Mouse (Mus musculus): ENCODE results near the gene Bok. TPM values are rescaled to one million over a fixed set of nuclear protein-coding genes. Genes with fewer than 3 reads are reported as not detected.

The Bok gene
- polyA plus RNA-seq, 1 experiment from 2014 or later = 55.3 TPM

GRCm38 (mm10) chr1:93668791-93669548 lies 16.5 kb upstream of the Bok start:
- H3K9me3 ChIP-seq = peaks cover 5% of the 10 kb centered on the region; the same call in 1 of the 2 replicates
- DNase-seq (ENCODE audit: extremely low spot score, low spot score) = peak; percentile 72
- peak overlapping the region; percentile 51 for H3K4me3 ChIP-seq
- H3K27ac ChIP-seq = peak overlapping the region; percentile 87
- H3K27me3 ChIP-seq (ENCODE audit: poor library complexity, severe bottlenecking) = 0 out of 2 replicates have a peak, but pooled peaks cover 3% of the 10 kb centered on the region
- H3K4me1 ChIP-seq = peaks cover 24% of the 10 kb centered on the region
- 10% methylated on average over 17 of the region's 17 CpGs for WGBS
- H3K36me3 ChIP-seq (replicated peaks) = no peaks in the 10 kb centered on the region

GRCm38 (mm10) chr1:93669941-93670340 lies 15.5 kb upstream of the Bok start:
- Histone ChIP-seq H3K27ac (no peak overlapping the region), H3K4me1 (peaks cover 24% of the 10 kb centered on the region), H3K27me3 (ENCODE audit: poor library complexity, severe bottlenecking) (0 out of 2 replicates have a peak, but pooled peaks cover 3% of the 10 kb centered on the region), H3K9me3 (peaks cover 6% of the 10 kb centered on the region; the same call in 1 of the 2 replicates), H3K4me3 (no peak overlapping the region), H3K36me3 (replicated peaks) (no peaks in the 10 kb centered on the region)
- DNase-seq (ENCODE audit: extremely low spot score, low spot score) = no peak

- Histone ChIP-seq H3K4me1 (peaks cover 22% of the 10 kb centered on the region), H3K4me3 (no peak overlapping the region), H3K36me3 (replicated peaks) (no peaks in the 10 kb centered on the region), H3K27ac (no peak overlapping the region), H3K9me3 (peaks cover 6% of the 10 kb centered on the region; the same call in 1 of the 2 replicates), H3K27me3 (ENCODE audit: poor library complexity, severe bottlenecking) (no peaks in the 10 kb centered on the region)
- DNase-seq (ENCODE audit: extremely low spot score, low spot score) = no peak
- WGBS = 90% methylated on average over 5 of the region's 5 CpGs
These were observed 12.8 kb upstream of the Bok start for GRCm38 (mm10) chr1:93672682-93673081.

- H3K27me3 ChIP-seq (ENCODE audit: poor library complexity, severe bottlenecking) = peaks cover 2% of the 10 kb centered on the region; the same call in 1 of the 2 replicates
- no peak overlapping the region for H3K4me3 ChIP-seq
- H3K36me3 ChIP-seq (replicated peaks) = no peaks in the 10 kb centered on the region
- H3K9me3 ChIP-seq = peaks cover 6% of the 10 kb centered on the region; the same call in 1 of the 2 replicates
- no peak overlapping the region for H3K27ac ChIP-seq
- WGBS = 78% methylated on average over 2 of the region's 2 CpGs
- DNase-seq (ENCODE audit: extremely low spot score, low spot score) = no peak
- H3K4me1 ChIP-seq = no peaks in the 10 kb centered on the region
These were observed 7.1 kb upstream of the Bok start for GRCm38 (mm10) chr1:93678386-93678785.

GRCm38 (mm10) chr1:93679889-93680568 lies 5.4 kb upstream of the Bok start:
- H3K9me3 ChIP-seq = no peaks in the 10 kb centered on the region; the same call in 1 of the 2 replicates
- no peak for DNase-seq (ENCODE audit: extremely low spot score, low spot score)
- WGBS = 75% methylated on average over 7 of the region's 7 CpGs

GRCm38 (mm10) chr1:93686245-93686960 lies 943 bp downstream of the Bok start:
- Histone ChIP-seq H3K27ac (peak overlapping the region; percentile 87), H3K27me3 (ENCODE audit: poor library complexity, severe bottlenecking) (peaks cover 43% of the 10 kb centered on the region), H3K9me3 (no peaks in the 10 kb centered on the region; the same call in 1 of the 2 replicates), H3K4me3 (peak overlapping the region; percentile 66), H3K4me1 (peaks cover 35% of the 10 kb centered on the region), H3K36me3 (replicated peaks) (peaks cover 26% of the 10 kb centered on the region)
- whole genome bisulfite sequencing = 2% methylated on average over 51 of the region's 51 CpGs
- DNase-seq (ENCODE audit: extremely low spot score, low spot score) = peak; percentile 79

More at GRCm38 (mm10) chr1:93679889-93680568, 5.4 kb upstream of the Bok start:
- peaks cover under 1% of the 10 kb centered on the region; the same call in 1 of the 2 replicates for H3K4me1 ChIP-seq
- H3K36me3 ChIP-seq (replicated peaks) = no peaks in the 10 kb centered on the region
- no peak overlapping the region for H3K4me3 ChIP-seq
- no peak overlapping the region for H3K27ac ChIP-seq
- peaks cover 17% of the 10 kb centered on the region for H3K27me3 ChIP-seq (ENCODE audit: poor library complexity, severe bottlenecking)

- 57% methylated on average over 3 of the region's 3 CpGs for WGBS
- peak overlapping the region; percentile 87 for H3K27ac ChIP-seq
- DNase-seq (ENCODE audit: extremely low spot score, low spot score) = no peak
- peaks cover 43% of the 10 kb centered on the region for H3K27me3 ChIP-seq (ENCODE audit: poor library complexity, severe bottlenecking)
- peaks cover 35% of the 10 kb centered on the region for H3K4me1 ChIP-seq
- H3K36me3 ChIP-seq (replicated peaks) = peaks cover 30% of the 10 kb centered on the region
- H3K4me3 ChIP-seq = peak overlapping the region; percentile 66
- no peaks in the 10 kb centered on the region; the same call in 1 of the 2 replicates for H3K9me3 ChIP-seq
These were observed 1.5 kb downstream of the Bok start for GRCm38 (mm10) chr1:93686961-93687320.

- H3K27ac ChIP-seq = no peak overlapping the region
- peaks cover 43% of the 10 kb centered on the region for H3K27me3 ChIP-seq (ENCODE audit: poor library complexity, severe bottlenecking)
- no peaks in the 10 kb centered on the region for H3K9me3 ChIP-seq
- 90% methylated on average over 8 of the region's 8 CpGs for WGBS
- H3K4me3 ChIP-seq = no peak overlapping the region
- peaks cover 35% of the 10 kb centered on the region for H3K4me1 ChIP-seq
- peaks cover 40% of the 10 kb centered on the region for H3K36me3 ChIP-seq (replicated peaks)
- DNase-seq (ENCODE audit: extremely low spot score, low spot score) = no peak
These were observed 2.7 kb downstream of the Bok start for GRCm38 (mm10) chr1:93688154-93688553.

- peaks cover 55% of the 10 kb centered on the region for H3K36me3 ChIP-seq (replicated peaks)
- 88% methylated on average over 7 of the region's 7 CpGs for WGBS
- no peak for DNase-seq (ENCODE audit: extremely low spot score, low spot score)
- no peaks in the 10 kb centered on the region for H3K9me3 ChIP-seq
- no peak overlapping the region for H3K27ac ChIP-seq
- H3K4me3 ChIP-seq = no peak overlapping the region
- peaks cover 27% of the 10 kb centered on the region for H3K27me3 ChIP-seq (ENCODE audit: poor library complexity, severe bottlenecking)
- H3K4me1 ChIP-seq = peaks cover 35% of the 10 kb centered on the region
These were observed 4.5 kb downstream of the Bok start for GRCm38 (mm10) chr1:93689901-93690496.

- peaks cover 66% of the 10 kb centered on the region for H3K36me3 ChIP-seq (replicated peaks)
- peaks cover 24% of the 10 kb centered on the region for H3K4me1 ChIP-seq
- 90% methylated on average over 8 of the region's 8 CpGs for WGBS
- no peak overlapping the region for H3K4me3 ChIP-seq
- H3K27ac ChIP-seq = no peak overlapping the region
- DNase-seq (ENCODE audit: extremely low spot score, low spot score) = no peak
- H3K9me3 ChIP-seq = no peaks in the 10 kb centered on the region
- H3K27me3 ChIP-seq (ENCODE audit: poor library complexity, severe bottlenecking) = peaks cover 16% of the 10 kb centered on the region
These were observed 5.6 kb downstream of the Bok start for GRCm38 (mm10) chr1:93691106-93691505.

GRCm38 (mm10) chr1:93691786-93692357 lies 6.4 kb downstream of the Bok start:
- H3K4me3 ChIP-seq = no peak overlapping the region
- 87% methylated on average over 10 of the region's 10 CpGs for WGBS
- DNase-seq (ENCODE audit: extremely low spot score, low spot score) = no peak

GRCm38 (mm10) chr1:93692773-93693172 lies 7.3 kb downstream of the Bok start:
- Histone ChIP-seq H3K4me3 (no peak overlapping the region), H3K4me1 (peaks cover 7% of the 10 kb centered on the region), H3K36me3 (replicated peaks) (peaks cover 73% of the 10 kb centered on the region), H3K27me3 (ENCODE audit: poor library complexity, severe bottlenecking) (no peaks in the 10 kb centered on the region), H3K27ac (no peak overlapping the region), H3K9me3 (no peaks in the 10 kb centered on the region)
- WGBS = 94% methylated on average over 9 of the region's 9 CpGs
- no peak for DNase-seq (ENCODE audit: extremely low spot score, low spot score)

More at GRCm38 (mm10) chr1:93691786-93692357, 6.4 kb downstream of the Bok start:
- no peaks in the 10 kb centered on the region for H3K9me3 ChIP-seq
- no peak overlapping the region for H3K27ac ChIP-seq
- H3K36me3 ChIP-seq (replicated peaks) = peaks cover 73% of the 10 kb centered on the region
- peaks cover 16% of the 10 kb centered on the region for H3K4me1 ChIP-seq
- H3K27me3 ChIP-seq (ENCODE audit: poor library complexity, severe bottlenecking) = peaks cover 9% of the 10 kb centered on the region
